Mouse (Mus musculus) layer of hippocampus, adult 2 months (tissue): Measurements from ENCODE around the gene Cd46. TPM values are rescaled to one million over a fixed set of nuclear protein-coding genes. Genes with fewer than 3 reads are reported as not detected.

ENCODE experiments used
- DNase-seq, 2 experiments: peaks; one replicate each; pipeline ENCODE4 v3.0.0; 2022; ENCODE audit warnings: low spot score in 2 of 2
- H3K27ac ChIP-seq: fragments of 200-600 bp; 2 replicates; pipeline ENCODE4 v1.8.1; 2022
- H3K4me3 ChIP-seq: fragments of 200-600 bp; 2 replicates; pipeline ENCODE4 v1.8.1; 2022; ENCODE audit warnings: mild to moderate bottlenecking
- CTCF ChIP-seq: fragments of 200-600 bp; conservative IDR thresholded peaks from 2 replicates; pipeline ENCODE4 v1.8.1; 2022; ENCODE audit warnings: antibody characterized with exemption, mild to moderate bottlenecking, moderate library complexity
- microRNA-seq, 2 experiments: library from miRNA; unstranded; fragments of <30 nt; microRNA quantifications; one replicate each; pipeline ENCODE4 v1.2.0; 2021
- total RNA-seq, 2 experiments: library from RNA; stranded (reverse); gene quantifications; 2 replicates each; pipeline ENCODE4 v1.2.3; 2021

Gene Cd46
- total RNA-seq, 2 experiments from 2014 or later = 4.4 to 5.1 TPM

GRCm38 (mm10) chr1:195014201-195014885, 77.7 kb downstream of the Cd46 start:
- peak overlapping the region; percentile 97 for H3K27ac ChIP-seq
- no peak for DNase-seq
- no peak for TF ChIP-seq CTCF
- H3K4me3 ChIP-seq = no peak overlapping the region

- no peak for TF ChIP-seq CTCF
- DNase-seq = no peak
- H3K4me3 ChIP-seq = no peak overlapping the region
- H3K27ac ChIP-seq = 0 out of 2 replicates have a peak overlapping the region, but pooled peaks have one; percentile 25
Observed at GRCm38 (mm10) chr1:195012531-195012930, 79.5 kb downstream of the Cd46 start.

- Histone ChIP-seq H3K27ac (peak overlapping the region; percentile 11; the same call in 1 of the 2 replicates), H3K4me3 (no peak overlapping the region)
- DNase-seq = no peak
- no peak for TF ChIP-seq CTCF
Observed at GRCm38 (mm10) chr1:195006267-195006666, 85.8 kb downstream of the Cd46 start.

GRCm38 (mm10) chr1:195004194-195004593, 87.9 kb downstream of the Cd46 start:
- DNase-seq = no peak
- Histone ChIP-seq H3K4me3 (no peak overlapping the region), H3K27ac (peak overlapping the region; percentile 52; the same call in 1 of the 2 replicates)
- TF ChIP-seq CTCF = no peak

- TF ChIP-seq CTCF = no peak
- Histone ChIP-seq H3K27ac (peak overlapping the region; percentile 52; the same call in 1 of the 2 replicates), H3K4me3 (no peak overlapping the region)
- DNase-seq = no peak
Observed at GRCm38 (mm10) chr1:195003328-195003727, 88.7 kb downstream of the Cd46 start.

GRCm38 (mm10) chr1:194998396-194998795, 93.7 kb downstream of the Cd46 start:
- H3K4me3 ChIP-seq = no peak overlapping the region
- TF ChIP-seq CTCF = no peak
- DNase-seq = no peak
- no peak overlapping the region for H3K27ac ChIP-seq

GRCm38 (mm10) chr1:194995196-194995595, 96.9 kb downstream of the Cd46 start:
- TF ChIP-seq CTCF = no peak
- DNase-seq = no peak
- Histone ChIP-seq H3K4me3 (no peak overlapping the region), H3K27ac (peak overlapping the region; percentile 58)

GRCm38 (mm10) chr1:194994262-194994661, 97.8 kb downstream of the Cd46 start:
- DNase-seq = no peak
- no peak for TF ChIP-seq CTCF
- H3K4me3 ChIP-seq = no peak overlapping the region
- H3K27ac ChIP-seq = peak overlapping the region; percentile 58; the same call in 1 of the 2 replicates

GRCm38 (mm10) chr1:194993409-194993988, 98.5 kb downstream of the Cd46 start:
- Histone ChIP-seq H3K4me3 (no peak overlapping the region), H3K27ac (peak overlapping the region; percentile 25; the same call in 1 of the 2 replicates)
- TF ChIP-seq CTCF = no peak
- DNase-seq = no peak

GRCm38 (mm10) chr1:194992589-194993317, 99.3 kb downstream of the Cd46 start:
- Histone ChIP-seq H3K4me3 (no peak overlapping the region), H3K27ac (peak overlapping the region; percentile 8; the same call in 1 of the 2 replicates)
- TF ChIP-seq CTCF = no peak
- no peak for DNase-seq

GRCm38 (mm10) chr1:194991654-194992053, 100.4 kb downstream of the Cd46 start:
- no peak for DNase-seq
- no peak for TF ChIP-seq CTCF
- Histone ChIP-seq H3K27ac (no peak overlapping the region), H3K4me3 (no peak overlapping the region)

GRCm38 (mm10) chr1:194990976-194991375, 101.1 kb downstream of the Cd46 start:
- DNase-seq = no peak
- no peak overlapping the region for H3K4me3 ChIP-seq
- no peak for TF ChIP-seq CTCF
- H3K27ac ChIP-seq = peak overlapping the region; percentile 28; the same call in 1 of the 2 replicates

GRCm38 (mm10) chr1:194989024-194989423, 103.0 kb downstream of the Cd46 start:
- no peak overlapping the region for H3K4me3 ChIP-seq
- H3K27ac ChIP-seq = no peak overlapping the region
- no peak for DNase-seq
- TF ChIP-seq CTCF = peak; percentile 55

Small RNA genes within 50 kb of the gene (microRNA-seq; reads per million reads assigned to microRNA genes)
- 67.4 to 92.1 reads per million in 2 experiments for gene Mir29b-2
- 1,049 to 2,433 reads per million in 2 experiments for gene Mir29c

Other genes starting within 250 kb of the Cd46 start
- 10 to 100 TPM; 25.5 to 26.5 TPM for gene Cd34, start 153.4 kb downstream of the Cd46 start, total RNA-seq
- gene Cr1l, start 39.3 kb upstream of the Cd46 start, total RNA-seq = 10 to 100 TPM; 37.3 to 38.2 TPM
- 1 to 10 TPM in 1 of 2 experiments, under 1 TPM in 1; 0.23 to 1.1 TPM for gene Cr2, start 84.5 kb upstream of the Cd46 start, total RNA-seq